Mouse (Mus musculus) spleen, adult 2 months (tissue): ENCODE results near the gene Prkce. TPM values are rescaled to one million over a fixed set of nuclear protein-coding genes. Genes with fewer than 3 reads are reported as not detected.

Experiments
- DNase-seq, 2 experiments: peaks; one replicate each; pipeline versions ENCODE4 v3.0.0 to v3.0.0-alpha.2; 2012 to 2021; ENCODE audit warnings: low spot score in 2 of 2, low read depth in 1 of 2
- H3K27ac ChIP-seq: fragments of 200-500 bp; 2 replicates; pipeline ENCODE4 v1.5.1; 2012; ENCODE audit warnings: low read length, inconsistent platforms; ENCODE audit not compliant: insufficient read depth
- H3K27me3 ChIP-seq: fragments of 200-500 bp; 2 replicates; pipeline ENCODE4 v1.6.1; 2012; ENCODE audit warnings: mild to moderate bottlenecking, moderate library complexity, low read length, inconsistent platforms; ENCODE audit not compliant: control insufficient read depth, insufficient read depth
- H3K36me3 ChIP-seq: fragments of 200-500 bp; 2 replicates; pipeline ENCODE4 v1.6.1; 2012; ENCODE audit warnings: mild to moderate bottlenecking, low read length, inconsistent platforms; ENCODE audit not compliant: control insufficient read depth, insufficient read depth
- H3K4me1 ChIP-seq: fragments of 200-500 bp; 2 replicates; pipeline ENCODE4 v1.6.1; 2011; ENCODE audit warnings: inconsistent platforms; ENCODE audit not compliant: control insufficient read depth, insufficient read depth, insufficient read length
- H3K4me3 ChIP-seq: fragments of 200-500 bp; 2 replicates; pipeline ENCODE4 v1.5.1; 2011; ENCODE audit warnings: mild to moderate bottlenecking, inconsistent platforms; ENCODE audit not compliant: insufficient read depth, insufficient read length; ENCODE audit errors: extremely low read depth
- CTCF ChIP-seq: fragments of 200-500 bp; IDR thresholded peaks from 2 replicates; pipeline ENCODE4 v1.5.1; 2011; ENCODE audit warnings: mild to moderate bottlenecking, inconsistent platforms; ENCODE audit not compliant: insufficient read depth, insufficient read length, insufficient replicate concordance; ENCODE audit errors: extremely low read depth
- POLR2A ChIP-seq: fragments of 200-500 bp; IDR thresholded peaks from 2 replicates; pipeline ENCODE4 v1.6.1; 2011; ENCODE audit warnings: low read depth, low read length, inconsistent platforms
- WGBS: fragments of 180-500 bp; shearing (Covaris S2); methylation state at CpG from one replicate; pipeline ENCODE4 v1.1.7; 2018; 5-methylcytosine and 5-hydroxymethylcytosine counted together
- polyA plus RNA-seq: library from polyadenylated mRNA; depleted of rRNA; stranded (reverse); fragments of >200 nt; gene quantifications from 2 replicates; pipeline ENCODE4 v1.2.3, GENCODE M21; 2012

Prkce gene
- polyA plus RNA-seq, 1 experiment: 4.8 TPM

GRCm38 (mm10) chr17:86651091-86651490 lies 483.5 kb downstream of the Prkce start:
- peaks cover 4% of the 10 kb centered on the region; the same call in 1 of the 2 replicates for H3K36me3 ChIP-seq
- no peak overlapping the region for H3K4me3 ChIP-seq
- TF ChIP-seq CTCF (no peak), POLR2A (no peak)
- DNase-seq: no peak
- H3K27ac ChIP-seq: no peak overlapping the region
- H3K4me1 ChIP-seq: no peaks in the 10 kb centered on the region
- no peaks in the 10 kb centered on the region for H3K27me3 ChIP-seq
- 60% methylated on average over 4 of the region's 4 CpGs for WGBS

- peaks cover 4% of the 10 kb centered on the region; the same call in 1 of the 2 replicates for H3K36me3 ChIP-seq
- DNase-seq: no peak
- WGBS: 92% methylated on average over 1 of the region's 1 CpGs
- TF ChIP-seq POLR2A (no peak), CTCF (no peak)
- H3K27ac ChIP-seq: no peak overlapping the region
- no peaks in the 10 kb centered on the region for H3K4me1 ChIP-seq
- H3K4me3 ChIP-seq: no peak overlapping the region
- H3K27me3 ChIP-seq: no peaks in the 10 kb centered on the region
Observed at GRCm38 (mm10) chr17:86652751-86653150, 485.2 kb downstream of the Prkce start.

- Histone ChIP-seq H3K36me3 (peaks cover 4% of the 10 kb centered on the region; the same call in 1 of the 2 replicates), H3K27ac (no peak overlapping the region), H3K4me3 (no peak overlapping the region), H3K27me3 (no peaks in the 10 kb centered on the region), H3K4me1 (no peaks in the 10 kb centered on the region)
- TF ChIP-seq CTCF (no peak), POLR2A (no peak)
- DNase-seq: no peak
- 90% methylated on average over 5 of the region's 5 CpGs for WGBS
Observed at GRCm38 (mm10) chr17:86656369-86656768, 488.8 kb downstream of the Prkce start.

- no peak for DNase-seq
- no peak for TF ChIP-seq CTCF
- TF ChIP-seq POLR2A: no peak
- no peaks in the 10 kb centered on the region for H3K27me3 ChIP-seq
- no peak overlapping the region for H3K4me3 ChIP-seq
- WGBS: 100% methylated on average over 1 of the region's 1 CpGs
- no peak overlapping the region for H3K27ac ChIP-seq
- no peaks in the 10 kb centered on the region for H3K36me3 ChIP-seq
- H3K4me1 ChIP-seq: no peaks in the 10 kb centered on the region; the same call in 1 of the 2 replicates
Observed at GRCm38 (mm10) chr17:86662301-86662700, 494.7 kb downstream of the Prkce start.

- H3K27ac ChIP-seq: peak overlapping the region; percentile 2; the same call in 1 of the 2 replicates
- TF ChIP-seq POLR2A: no peak
- TF ChIP-seq CTCF: no peak
Observed at GRCm38 (mm10) chr17:86663471-86663870, 495.9 kb downstream of the Prkce start.

GRCm38 (mm10) chr17:86667836-86668600 lies 500.4 kb downstream of the Prkce start:
- Histone ChIP-seq H3K27ac (no peak overlapping the region), H3K36me3 (no peaks in the 10 kb centered on the region), H3K4me1 (peaks cover 2% of the 10 kb centered on the region; the same call in 1 of the 2 replicates), H3K27me3 (no peaks in the 10 kb centered on the region), H3K4me3 (no peak overlapping the region)
- TF ChIP-seq CTCF (no peak), POLR2A (no peak)
- WGBS: 48% methylated on average over 8 of the region's 8 CpGs
- DNase-seq: no peak

More at GRCm38 (mm10) chr17:86663471-86663870, 495.9 kb downstream of the Prkce start:
- Histone ChIP-seq H3K4me1 (peaks cover 2% of the 10 kb centered on the region; the same call in 1 of the 2 replicates), H3K27me3 (no peaks in the 10 kb centered on the region), H3K36me3 (no peaks in the 10 kb centered on the region), H3K4me3 (no peak overlapping the region)
- 51% methylated on average over 4 of the region's 4 CpGs for WGBS
- DNase-seq: no peak

- Histone ChIP-seq H3K4me1 (0 out of 2 replicates have a peak, but pooled peaks cover 2% of the 10 kb centered on the region), H3K27me3 (no peaks in the 10 kb centered on the region), H3K36me3 (no peaks in the 10 kb centered on the region), H3K27ac (no peak overlapping the region), H3K4me3 (no peak overlapping the region)
- no peak for DNase-seq
- TF ChIP-seq CTCF (no peak), POLR2A (no peak)
- 89% methylated on average over 13 of the region's 13 CpGs for WGBS
Observed at GRCm38 (mm10) chr17:86669641-86670373, 502.2 kb downstream of the Prkce start.
